Mouse (Mus musculus) kidney, adult 2 months (tissue): ENCODE data around the gene Tysnd1. TPM values are rescaled to one million over a fixed set of nuclear protein-coding genes. Genes with fewer than 3 reads are reported as not detected.

Experiments used
- DNase-seq: peaks from one replicate; pipeline ENCODE4 v3.0.0; 2021
- H3K27ac ChIP-seq: fragments of 200-500 bp; 2 replicates; pipeline ENCODE4 v1.5.1; 2012; ENCODE audit warnings: low read depth, low read length, control low read depth, inconsistent platforms; ENCODE audit not compliant: insufficient read depth
- H3K27me3 ChIP-seq: fragments of 200-500 bp; replicated peaks from 2 replicates; pipeline ENCODE4 v1.6.1; 2012; ENCODE audit warnings: mild to moderate bottlenecking, moderate library complexity, low read length, inconsistent platforms; ENCODE audit not compliant: control insufficient read depth, insufficient read depth
- H3K36me3 ChIP-seq: fragments of 200-500 bp; 2 replicates; pipeline ENCODE4 v1.6.1; 2012; ENCODE audit warnings: mild to moderate bottlenecking, moderate library complexity, low read length, inconsistent platforms; ENCODE audit not compliant: control insufficient read depth, insufficient read depth
- H3K4me1 ChIP-seq: fragments of 200-500 bp; 2 replicates; pipeline ENCODE4 v1.6.1; 2011; ENCODE audit warnings: low read length; ENCODE audit not compliant: control insufficient read depth, insufficient read depth
- H3K4me3 ChIP-seq: fragments of 200-500 bp; 2 replicates; pipeline ENCODE4 v1.5.1; 2011; ENCODE audit warnings: mild to moderate bottlenecking, low read depth, low read length, control low read depth; ENCODE audit not compliant: insufficient read depth
- CTCF ChIP-seq: fragments of 200-500 bp; conservative IDR thresholded peaks from 2 replicates; pipeline ENCODE4 v1.5.1; 2011; ENCODE audit warnings: low read depth, mild to moderate bottlenecking, control low read depth, low read length, moderate library complexity, mixed read lengths; ENCODE audit not compliant: insufficient read depth, insufficient read length
- POLR2A ChIP-seq: fragments of 200-500 bp; IDR thresholded peaks from one replicate; pipeline ENCODE4 v1.6.1; 2011; ENCODE audit warnings: low read depth, low read length, control low read depth
- WGBS: fragments of 180-500 bp; shearing (Covaris S2); methylation state at CpG from one replicate; pipeline ENCODE4 v1.1.7; 2018; 5-methylcytosine and 5-hydroxymethylcytosine counted together
- polyA plus RNA-seq: library from polyadenylated mRNA; depleted of rRNA; stranded (reverse); fragments of >200 nt; gene quantifications from 2 replicates; pipeline ENCODE4 v1.2.3, GENCODE M21; 2012

Gene Tysnd1
- polyA plus RNA-seq, 1 experiment: 75.4 TPM

DNA sequence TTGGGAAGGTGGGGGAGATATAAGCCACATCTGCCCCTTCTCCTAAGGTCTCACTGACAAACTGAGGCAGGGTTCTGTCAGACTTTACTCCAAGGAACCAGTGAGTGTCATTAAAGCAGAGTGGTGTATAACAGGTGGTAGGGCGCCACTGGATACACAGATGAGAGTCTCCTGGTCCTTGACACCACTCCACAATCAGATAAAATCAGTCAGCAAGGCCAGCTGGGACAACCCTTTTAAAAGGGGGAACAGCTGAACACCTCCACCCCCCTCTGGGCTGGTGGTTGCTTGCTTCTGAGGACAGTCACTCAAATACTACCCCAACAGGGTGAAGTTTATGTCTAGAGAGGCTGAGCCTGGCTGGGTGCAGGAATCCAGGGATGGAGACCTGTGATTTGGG is 42.2 kb downstream of the Tysnd1 start:
- Histone ChIP-seq H3K4me1 (0 out of 2 replicates have a peak, but pooled peaks cover 3% of the 10 kb centered on the region), H3K4me3 (no peak overlapping the region), H3K27ac (no peak overlapping the region), H3K27me3 (no peaks in the 10 kb centered on the region), H3K36me3 (no peaks in the 10 kb centered on the region)
- WGBS: 93% methylated on average over 1 of the region's 1 CpGs
- TF ChIP-seq POLR2A (no peak), CTCF (no peak)
- DNase-seq: no peak

DNA sequence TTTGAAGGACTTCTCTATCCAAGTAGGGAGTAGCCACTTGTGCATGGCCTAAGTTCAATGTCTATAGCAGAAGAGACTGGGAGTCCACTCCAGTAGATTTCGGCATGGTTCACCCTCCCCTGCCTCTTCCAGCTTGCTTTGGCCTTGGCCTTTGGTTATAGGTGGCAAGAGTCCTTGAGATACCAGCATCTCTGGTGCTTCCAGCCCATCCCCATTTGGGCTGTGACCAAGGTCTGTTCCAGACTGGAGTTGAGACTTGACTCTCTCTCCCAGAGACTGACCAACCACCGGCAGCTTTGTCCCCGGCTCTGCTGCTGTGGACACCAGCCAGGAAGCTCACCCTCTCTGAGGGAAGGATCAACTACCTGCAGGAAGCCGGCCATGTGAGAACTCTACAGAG is 42.8 kb downstream of the Tysnd1 start:
- no peak overlapping the region for H3K27ac ChIP-seq
- no peak for DNase-seq
- H3K4me1 ChIP-seq: 0 out of 2 replicates have a peak, but pooled peaks cover 3% of the 10 kb centered on the region
- no peak for TF ChIP-seq CTCF
- no peak for TF ChIP-seq POLR2A
- H3K36me3 ChIP-seq: no peaks in the 10 kb centered on the region
- 85% methylated on average over 4 of the region's 4 CpGs for WGBS
- H3K27me3 ChIP-seq: no peaks in the 10 kb centered on the region
- H3K4me3 ChIP-seq: no peak overlapping the region

DNA sequence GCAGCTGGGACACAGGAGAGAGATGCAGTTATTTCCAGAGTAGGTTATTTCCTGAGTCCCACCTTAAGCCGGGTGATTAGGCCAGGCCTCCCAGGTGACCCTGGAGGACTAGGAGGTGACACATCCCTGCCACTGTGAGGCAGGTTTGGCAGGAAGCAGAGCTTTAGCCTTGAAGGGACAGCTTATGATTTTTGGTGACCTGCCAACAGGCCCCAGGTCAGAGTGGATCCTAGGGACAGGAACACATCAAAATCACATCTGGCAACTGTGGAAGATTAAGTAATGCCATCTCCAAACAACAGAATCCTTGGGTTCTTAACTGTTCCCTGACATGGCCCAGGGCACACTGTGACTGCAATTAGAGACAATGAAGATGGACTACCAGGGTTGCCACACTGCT is 46.0 kb downstream of the Tysnd1 start:
- Histone ChIP-seq H3K27ac (no peak overlapping the region), H3K4me3 (no peak overlapping the region), H3K36me3 (no peaks in the 10 kb centered on the region), H3K27me3 (no peaks in the 10 kb centered on the region), H3K4me1 (no peaks in the 10 kb centered on the region)
- WGBS: 75% methylated on average over 1 of the region's 1 CpGs
- TF ChIP-seq POLR2A (no peak), CTCF (no peak)
- DNase-seq: no peak

DNA sequence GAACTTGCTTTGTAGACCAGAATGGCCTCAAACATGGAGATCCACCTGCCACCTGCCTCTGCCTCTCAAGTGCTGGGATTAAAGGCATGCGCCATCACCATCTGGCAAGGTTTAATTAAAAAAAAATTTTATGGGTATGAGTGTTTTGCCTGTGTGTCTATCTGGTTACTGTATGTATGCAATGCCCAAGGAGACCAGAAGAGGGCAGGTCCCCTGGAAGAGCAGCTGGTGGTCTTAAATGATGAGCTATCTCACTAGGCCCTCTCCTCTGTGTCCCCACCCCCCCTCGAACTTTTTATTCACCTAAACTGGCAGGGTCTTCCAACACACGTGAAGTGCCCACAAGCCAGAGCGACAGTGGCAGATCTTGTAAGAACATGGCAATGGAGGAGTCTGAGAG is 46.6 kb downstream of the Tysnd1 start:
- 88% methylated on average over 4 of the region's 4 CpGs for whole genome bisulfite sequencing
- H3K4me3 ChIP-seq: no peak overlapping the region
- DNase-seq: no peak
- no peaks in the 10 kb centered on the region for H3K4me1 ChIP-seq
- H3K36me3 ChIP-seq: no peaks in the 10 kb centered on the region
- H3K27me3 ChIP-seq: no peaks in the 10 kb centered on the region
- no peak overlapping the region for H3K27ac ChIP-seq
- TF ChIP-seq POLR2A (no peak), CTCF (no peak; the same call in 1 of the 2 replicates)

DNA sequence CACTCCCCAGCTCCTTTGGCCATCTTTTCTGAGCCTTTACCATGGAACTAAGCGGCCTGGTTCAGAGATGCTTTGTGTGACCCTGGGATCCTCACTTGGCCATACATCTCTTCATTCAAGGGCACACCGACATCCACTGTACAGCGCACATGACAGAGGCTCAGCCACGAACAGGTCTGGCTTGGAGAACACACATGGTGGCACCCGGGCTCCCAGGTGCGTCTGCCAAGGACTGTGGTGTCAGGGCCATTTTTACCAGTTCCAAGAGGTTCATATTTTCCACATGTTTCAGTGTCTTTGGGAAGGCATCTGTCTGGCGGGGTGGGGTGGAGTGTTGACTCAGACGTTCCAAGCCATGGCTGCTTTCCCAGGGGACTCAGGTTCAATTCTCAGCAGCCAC is 47.0 kb downstream of the Tysnd1 start:
- Histone ChIP-seq H3K4me3 (no peak overlapping the region), H3K27ac (no peak overlapping the region), H3K36me3 (no peaks in the 10 kb centered on the region), H3K27me3 (no peaks in the 10 kb centered on the region), H3K4me1 (no peaks in the 10 kb centered on the region)
- DNase-seq: no peak
- WGBS: 92% methylated on average over 8 of the region's 8 CpGs
- no peak for TF ChIP-seq CTCF
- no peak for TF ChIP-seq POLR2A

DNA sequence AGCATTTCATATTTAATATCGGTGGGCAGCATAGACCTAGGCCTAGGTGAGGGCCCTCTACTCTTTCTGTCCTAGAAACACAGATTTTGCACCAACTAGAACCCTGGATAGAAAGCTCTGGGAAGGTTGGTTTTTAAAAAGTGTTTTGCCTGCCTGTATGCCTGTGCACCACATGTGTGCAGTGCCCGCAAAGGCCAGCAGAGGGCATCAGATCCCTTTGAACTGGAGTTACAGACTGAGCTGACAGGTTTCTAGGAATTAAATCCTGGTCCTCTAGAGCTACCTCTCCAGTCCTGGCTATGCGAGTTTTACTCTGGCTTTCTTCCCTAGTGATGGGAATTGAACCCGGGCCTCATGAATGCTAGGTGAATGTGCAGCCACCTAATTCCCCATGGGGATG is 49.8 kb downstream of the Tysnd1 start:
- H3K4me3 ChIP-seq: no peak overlapping the region
- H3K4me1 ChIP-seq: no peaks in the 10 kb centered on the region
- TF ChIP-seq POLR2A: no peak
- TF ChIP-seq CTCF: peak; percentile 53
- DNase-seq: peak; percentile 41
- WGBS: 91% methylated on average over 4 of the region's 4 CpGs
- no peaks in the 10 kb centered on the region for H3K36me3 ChIP-seq
- no peak overlapping the region for H3K27ac ChIP-seq
- no peaks in the 10 kb centered on the region for H3K27me3 ChIP-seq

DNA sequence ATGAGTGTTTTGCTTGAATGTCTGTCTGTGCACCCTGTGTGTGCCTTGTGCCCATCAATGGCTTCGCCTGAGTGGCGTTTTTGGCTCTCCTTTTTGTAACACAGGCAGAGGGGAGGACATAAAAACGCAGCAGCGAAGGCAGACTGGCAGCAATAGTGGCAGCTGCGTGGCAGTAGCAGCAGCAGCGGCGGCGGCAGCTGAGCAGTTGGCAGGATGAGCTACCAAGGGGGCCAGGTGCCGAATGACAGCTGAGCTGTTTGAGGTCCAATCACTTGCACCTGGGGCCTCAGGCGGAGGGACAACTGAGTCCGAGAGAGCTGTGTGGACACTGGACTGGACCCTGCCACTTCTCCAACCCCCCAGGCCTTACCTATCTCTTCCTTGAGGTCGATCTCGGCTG is 52.0 kb downstream of the Tysnd1 start:
- Histone ChIP-seq H3K27me3 (no peaks in the 10 kb centered on the region), H3K4me3 (no peak overlapping the region), H3K4me1 (no peaks in the 10 kb centered on the region), H3K27ac (no peak overlapping the region), H3K36me3 (no peaks in the 10 kb centered on the region)
- DNase-seq: no peak
- 94% methylated on average over 13 of the region's 13 CpGs for WGBS
- TF ChIP-seq POLR2A (no peak), CTCF (no peak)

DNA sequence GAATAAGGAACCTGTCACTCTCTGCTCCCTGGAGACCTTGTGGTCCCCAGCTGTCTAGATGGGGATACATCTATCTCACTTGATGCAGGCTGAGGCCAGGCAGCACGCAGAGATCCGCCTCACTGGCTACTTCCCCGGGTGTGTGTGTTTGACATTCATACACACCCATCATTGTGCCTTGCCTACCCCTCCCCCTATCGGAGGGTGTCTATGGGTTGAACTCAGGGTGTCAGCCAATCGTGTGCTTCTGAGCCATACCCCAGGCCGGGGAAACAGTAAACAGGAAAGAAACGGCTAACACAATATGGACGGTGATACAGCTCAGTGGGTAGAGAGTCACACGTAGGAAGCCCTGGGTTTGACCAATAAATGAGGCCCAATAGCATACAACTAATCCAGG is 54.7 kb downstream of the Tysnd1 start:
- 85% methylated on average over 9 of the region's 9 CpGs for WGBS
- Histone ChIP-seq H3K4me3 (no peak overlapping the region), H3K27ac (no peak overlapping the region), H3K27me3 (no peaks in the 10 kb centered on the region), H3K4me1 (no peaks in the 10 kb centered on the region), H3K36me3 (no peaks in the 10 kb centered on the region)
- DNase-seq: no peak
- no peak for TF ChIP-seq CTCF
- TF ChIP-seq POLR2A: no peak
